Mouse (Mus musculus) lung, embryonic 14.5 days (tissue): ENCODE data around the gene Caly. TPM values are rescaled to one million over a fixed set of nuclear protein-coding genes. Genes with fewer than 3 reads are reported as not detected.

Source experiments
- ATAC-seq: fragments of 200-750 bp; cut with Nextera tagmentation; 2 replicates; pipeline ENCODE4 v1.8.0; 2017; ENCODE audit warnings: mild to moderate bottlenecking, moderate TSS enrichment, moderate library complexity; ENCODE audit not compliant: insufficient read depth
- DNase-seq: peaks from one replicate; pipeline ENCODE4 v3.0.0-alpha.2; 2015
- H3K27ac ChIP-seq: fragments of 300-500 bp; sonication (generic); 2 replicates; pipeline ENCODE4 v1.5.1; 2014; ENCODE audit warnings: low read depth, mild to moderate bottlenecking, moderate library complexity
- H3K27me3 ChIP-seq: fragments of 300-500 bp; sonication (generic); 2 replicates; pipeline ENCODE4 v1.6.1; 2014; ENCODE audit warnings: low read length, control low read depth; ENCODE audit not compliant: insufficient read depth
- H3K36me3 ChIP-seq: fragments of 300-500 bp; sonication (generic); 2 replicates; pipeline ENCODE4 v1.6.1; 2014; ENCODE audit warnings: control low read depth; ENCODE audit not compliant: insufficient read depth
- H3K4me1 ChIP-seq: fragments of 300-500 bp; sonication (generic); 2 replicates; pipeline ENCODE4 v1.6.1; 2014; ENCODE audit warnings: antibody characterized with exemption, control low read depth; ENCODE audit not compliant: insufficient read depth
- H3K4me2 ChIP-seq: fragments of 300-500 bp; sonication (generic); 2 replicates; pipeline ENCODE4 v1.6.1; 2014; ENCODE audit warnings: mild to moderate bottlenecking
- H3K4me3 ChIP-seq: fragments of 300-500 bp; sonication (generic); 2 replicates; pipeline ENCODE4 v1.5.1; 2014; ENCODE audit warnings: low read depth, low read length
- H3K9ac ChIP-seq: fragments of 300-500 bp; sonication (generic); 2 replicates; pipeline ENCODE4 v1.6.1; 2014
- H3K9me3 ChIP-seq: fragments of 300-500 bp; sonication (generic); 2 replicates; pipeline ENCODE4 v1.6.1; 2016; ENCODE audit warnings: low read depth, low read length, control low read depth
- CTCF ChIP-seq: IDR thresholded peaks from 2 replicates; pipeline ENCODE4 v1.5.1; 2016; ENCODE audit warnings: antibody characterized with exemption, low read depth
- WGBS: fragments of 180-500 bp; shearing (Covaris S2); extraction: QIAGEN DNeasy Blood & Tissue Kit; methylation state at CpG from one replicate; pipeline ENCODE4 v1.1.7; 2014; 5-methylcytosine and 5-hydroxymethylcytosine counted together
- polyA plus RNA-seq: library from polyadenylated mRNA; unstranded; fragments of >200 nt; fragmentation: Nextera tagmentation; extraction: Ambion mirVana; gene quantifications from 2 replicates; pipeline ENCODE4 v1.2.1, GENCODE M21; 2014

Caly gene
- polyA plus RNA-seq, 1 experiment from 2014 or later, result not detected

DNA sequence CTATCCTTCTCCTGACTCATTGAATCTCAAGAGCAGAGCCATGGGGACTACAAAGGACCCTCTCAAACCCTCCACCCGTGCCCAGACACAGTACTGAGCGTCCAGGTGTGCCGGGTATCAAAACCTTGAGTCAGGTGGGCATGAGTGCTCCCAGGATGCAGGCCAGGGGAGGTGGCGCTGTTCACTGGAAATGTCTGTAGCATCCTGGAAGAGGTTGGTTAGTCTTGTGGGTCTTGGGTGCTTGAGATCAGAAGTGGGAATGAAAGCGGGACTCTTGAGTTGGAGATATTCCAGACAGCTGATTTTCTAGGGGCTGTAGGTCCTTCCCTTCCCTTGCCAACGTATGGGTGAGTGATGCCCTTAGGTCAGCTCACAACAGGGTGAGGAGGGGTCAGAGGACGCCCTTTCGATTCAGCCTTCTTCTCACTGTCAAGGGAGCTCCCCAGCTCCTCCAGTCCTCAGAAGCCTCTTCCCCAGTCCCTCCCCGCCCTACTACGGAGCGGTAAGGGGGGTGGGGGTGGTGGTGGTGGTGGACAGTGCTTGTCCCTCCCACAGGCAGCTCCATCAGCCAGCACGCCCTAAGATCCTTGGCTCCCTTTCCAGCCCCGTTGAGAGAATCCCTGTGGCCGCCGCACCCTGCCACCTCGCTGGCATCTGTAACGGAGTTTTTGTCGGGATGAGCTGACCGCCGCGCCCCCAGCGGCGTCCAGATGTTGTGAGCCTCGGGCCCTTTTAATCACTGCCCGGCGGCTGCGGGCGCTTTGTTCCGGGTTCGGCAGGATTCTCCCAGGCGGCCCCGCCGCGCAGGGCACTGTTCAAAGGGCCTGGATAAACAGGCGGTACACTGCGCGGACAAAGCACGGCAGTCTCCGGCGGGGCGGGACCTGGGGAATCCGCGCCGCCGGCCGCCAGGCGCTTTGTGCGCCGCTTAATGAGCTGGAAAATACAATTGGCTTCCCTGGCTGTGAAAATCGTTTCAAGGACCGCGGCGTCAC is 24.6 kb downstream of the Caly start:
- Histone ChIP-seq H3K9ac (peak overlapping the region; percentile 42; the same call in 1 of the 2 replicates), H3K9me3 (no peaks in the 10 kb centered on the region), H3K36me3 (no peaks in the 10 kb centered on the region), H3K27me3 (peaks cover 70% of the 10 kb centered on the region), H3K4me1 (0 out of 2 replicates have a peak, but pooled peaks cover 6% of the 10 kb centered on the region), H3K27ac (no peak overlapping the region), H3K4me3 (peak overlapping the region; percentile 42), H3K4me2 (peak overlapping the region; percentile 78)
- WGBS, result 3% methylated on average over 53 of the region's 53 CpGs
- peak; percentile 26; the same call in 1 of the 2 replicates for TF ChIP-seq CTCF
- ATAC-seq (peak; percentile 71), DNase-seq (peak; percentile 74)

DNA sequence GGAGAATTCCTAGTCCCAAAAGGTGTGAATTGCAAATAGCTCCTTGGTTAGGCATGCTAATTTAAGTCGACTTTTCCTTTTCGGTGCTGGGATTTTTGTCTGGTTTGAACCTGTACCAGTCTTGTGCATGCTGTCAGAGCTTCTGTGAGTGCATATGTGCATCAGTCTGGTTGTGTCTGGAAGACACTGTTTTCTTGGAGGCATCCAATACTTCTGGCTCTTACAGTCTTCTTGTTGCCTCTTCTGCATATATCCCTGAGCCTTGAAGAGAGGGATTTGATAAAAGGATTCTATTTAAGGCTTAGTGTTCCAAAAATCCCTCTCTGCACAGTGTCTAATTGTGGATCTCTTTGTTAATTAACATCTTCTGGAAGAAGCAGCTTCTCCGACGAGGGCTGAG is 28.2 kb downstream of the Caly start:
- DNase-seq, result no peak
- H3K27me3 ChIP-seq, result peaks cover 68% of the 10 kb centered on the region
- TF ChIP-seq CTCF, result no peak
- WGBS, result 73% methylated on average over 4 of the region's 4 CpGs
- H3K9me3 ChIP-seq, result no peaks in the 10 kb centered on the region
- no peak for ATAC-seq
- H3K9ac ChIP-seq, result no peak overlapping the region
- H3K4me1 ChIP-seq, result 0 out of 2 replicates have a peak, but pooled peaks cover 2% of the 10 kb centered on the region
- no peak overlapping the region for H3K4me3 ChIP-seq
- no peaks in the 10 kb centered on the region for H3K36me3 ChIP-seq
- H3K4me2 ChIP-seq, result no peak overlapping the region
- H3K27ac ChIP-seq, result no peak overlapping the region

DNA sequence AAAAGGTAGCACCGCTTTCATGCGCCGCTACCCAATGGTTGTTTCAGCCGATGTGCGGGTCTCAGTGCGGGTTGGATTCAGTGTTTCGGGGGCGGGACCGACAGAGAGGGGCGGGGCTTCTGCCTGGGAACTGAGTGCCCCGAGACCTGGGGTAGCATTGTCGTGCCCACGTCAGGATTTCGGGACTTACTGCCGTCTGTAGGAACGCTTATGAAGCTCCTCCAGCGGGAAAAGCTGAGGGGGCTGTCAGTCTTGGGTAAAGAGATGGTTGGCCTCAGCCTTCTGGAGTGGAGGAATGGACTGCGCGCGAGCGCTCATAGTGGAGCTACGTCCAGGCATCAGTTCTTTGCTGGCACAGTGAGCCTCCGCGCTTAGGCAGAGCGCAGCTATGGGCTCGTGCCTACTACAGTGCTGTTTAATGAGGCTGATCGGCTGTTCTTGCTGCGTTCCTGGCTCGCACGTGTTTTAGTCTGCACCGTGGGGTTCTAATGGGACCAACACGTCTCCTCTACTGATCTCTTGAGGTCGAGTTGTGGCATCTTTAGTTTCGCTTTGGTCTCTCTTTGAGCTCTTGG is 33.1 kb downstream of the Caly start:
- TF ChIP-seq CTCF, result 0 out of 2 replicates have a peak, but pooled peaks have one; percentile 8
- no peaks in the 10 kb centered on the region for H3K36me3 ChIP-seq
- peak; percentile 77 for DNase-seq
- H3K4me2 ChIP-seq, result peak overlapping the region; percentile 65
- peaks cover 89% of the 10 kb centered on the region for H3K27me3 ChIP-seq
- no peak overlapping the region for H3K9ac ChIP-seq
- H3K4me1 ChIP-seq, result 0 out of 2 replicates have a peak, but pooled peaks cover 5% of the 10 kb centered on the region
- no peak overlapping the region for H3K27ac ChIP-seq
- peak overlapping the region; percentile 40 for H3K4me3 ChIP-seq
- WGBS, result under 1% methylated on average over 34 of the region's 34 CpGs
- no peaks in the 10 kb centered on the region for H3K9me3 ChIP-seq
- ATAC-seq, result peak; percentile 79; the same call in 1 of the 2 replicates

DNA sequence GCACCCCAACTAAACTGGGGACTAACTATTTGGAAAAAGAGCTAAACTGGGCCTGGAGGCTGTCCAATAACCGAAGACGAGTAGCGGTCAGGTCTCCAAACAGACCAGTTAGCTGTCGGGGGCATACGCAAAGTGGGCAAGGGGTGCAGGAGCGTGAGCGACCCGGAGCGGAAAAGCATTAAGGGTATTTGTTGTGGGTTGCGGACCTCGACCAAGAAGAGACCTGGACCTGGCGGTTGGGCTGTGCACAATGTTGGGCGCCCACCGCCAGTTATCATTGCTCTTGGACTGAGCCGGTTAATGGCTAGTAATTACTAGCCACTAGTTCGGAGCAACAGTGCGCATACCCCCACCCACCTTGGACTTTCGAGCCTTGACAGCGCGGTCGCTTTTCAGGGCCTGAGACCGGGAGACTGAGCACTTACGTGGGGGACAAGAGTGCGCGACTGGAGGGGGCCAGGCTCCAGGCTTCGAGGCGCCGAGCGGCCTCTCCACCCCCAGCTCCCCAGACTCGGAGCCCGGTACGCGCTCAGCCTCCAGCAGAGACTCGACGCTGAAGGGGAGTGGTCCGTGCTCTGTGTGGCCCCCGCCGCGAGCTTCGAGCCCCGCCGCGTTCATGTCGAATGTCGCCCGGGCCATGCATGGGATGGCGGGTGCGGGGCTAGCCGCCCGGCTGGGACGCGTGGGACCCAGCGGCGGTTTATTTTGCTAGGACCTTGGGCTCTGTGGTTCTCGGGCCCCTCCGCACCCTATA is 33.8 kb downstream of the Caly start, which contains the start of gene Msx3:
Msx3 (minus strand) TSS at position 729 of the 754 bp plus-strand sequence.
- Histone ChIP-seq H3K4me1 (0 out of 2 replicates have a peak, but pooled peaks cover 5% of the 10 kb centered on the region), H3K9ac (no peak within 1 kb of the TSS), H3K27me3 (peaks cover 92% of the 10 kb centered on the region), H3K9me3 (no peaks in the 10 kb centered on the region), H3K4me2 (peak within 1 kb of the TSS; percentile 65), H3K4me3 (peak within 1 kb of the TSS; percentile 40), H3K36me3 (no peaks in the 10 kb centered on the region), H3K27ac (no peak within 1 kb of the TSS)
- no peak for TF ChIP-seq CTCF
- ATAC-seq (peak; percentile 47; the same call in 1 of the 2 replicates), DNase-seq (peak; percentile 24)
- WGBS, result under 1% methylated on average over 56 of the region's 56 CpGs

GRCm38 (mm10) chr7:140047811-140048311 is 34.5 kb downstream of the Caly start:
- no peaks in the 10 kb centered on the region for H3K9me3 ChIP-seq
- H3K36me3 ChIP-seq, result no peaks in the 10 kb centered on the region
- DNase-seq, result peak; percentile 53
- WGBS, result under 1% methylated on average over 33 of the region's 33 CpGs
- no peak overlapping the region for H3K9ac ChIP-seq
- peak overlapping the region; percentile 65 for H3K4me2 ChIP-seq
- peak; percentile 44; the same call in 1 of the 2 replicates for ATAC-seq
- no peak for TF ChIP-seq CTCF
- peak overlapping the region; percentile 40 for H3K4me3 ChIP-seq
- peaks cover 87% of the 10 kb centered on the region for H3K27me3 ChIP-seq
- H3K27ac ChIP-seq, result no peak overlapping the region
- H3K4me1 ChIP-seq, result 0 out of 2 replicates have a peak, but pooled peaks cover 5% of the 10 kb centered on the region

- Histone ChIP-seq H3K4me3 (no peak overlapping the region), H3K4me2 (no peak overlapping the region), H3K27me3 (peaks cover 66% of the 10 kb centered on the region), H3K9me3 (no peaks in the 10 kb centered on the region), H3K36me3 (peaks cover 3% of the 10 kb centered on the region; the same call in 1 of the 2 replicates), H3K27ac (no peak overlapping the region), H3K4me1 (0 out of 2 replicates have a peak, but pooled peaks cover 5% of the 10 kb centered on the region), H3K9ac (no peak overlapping the region)
- 70% methylated on average over 4 of the region's 4 CpGs for WGBS
- DNase-seq, result no peak
- no peak for TF ChIP-seq CTCF
- no peak for ATAC-seq
Measured at GRCm38 (mm10) chr7:140045546-140045945, 36.8 kb downstream of the Caly start.
